Mouse (Mus musculus): ENCODE measurements around the gene Ttll12.

Ttll12 gene

GRCm38 (mm10) chr15:83526424-83527091 lies 68.4 kb downstream of the Ttll12 start, which contains the start of gene Bik:
TSS of gene Bik (plus strand) at chr15:83526862.
- no peak for DNase-seq (ENCODE audit: low spot score in 2 of 2)
